Mouse (Mus musculus) heart, embryonic 13.5 days (tissue): ENCODE measurements around the gene Hnrnpf. TPM values are rescaled to one million over a fixed set of nuclear protein-coding genes. Genes with fewer than 3 reads are reported as not detected.

Source experiments
- ATAC-seq: fragments of 200-750 bp; cut with Nextera tagmentation; 2 replicates; pipeline ENCODE4 v1.8.0; 2017; ENCODE audit warnings: moderate TSS enrichment; ENCODE audit not compliant: insufficient number of reproducible peaks, low FRiP score, low TSS enrichment; ENCODE audit errors: extremely low read depth
- H3K27ac ChIP-seq: fragments of 300-500 bp; sonication (generic); replicated peaks from 2 replicates; pipeline ENCODE4 v1.5.1; 2015; ENCODE audit warnings: moderate library complexity, mild to moderate bottlenecking, inconsistent platforms
- H3K27me3 ChIP-seq: fragments of 300-500 bp; sonication (generic); replicated peaks from 2 replicates; pipeline ENCODE4 v1.6.1; 2015; ENCODE audit warnings: mild to moderate bottlenecking, inconsistent platforms
- H3K36me3 ChIP-seq: fragments of 300-500 bp; sonication (generic); 2 replicates; pipeline ENCODE4 v1.6.1; 2015; ENCODE audit warnings: mild to moderate bottlenecking, inconsistent platforms
- H3K4me1 ChIP-seq: fragments of 300-500 bp; sonication (generic); 2 replicates; pipeline ENCODE4 v1.6.1; 2015; ENCODE audit warnings: inconsistent platforms
- H3K4me2 ChIP-seq: fragments of 300-500 bp; sonication (generic); 2 replicates; pipeline ENCODE4 v1.6.1; 2015; ENCODE audit warnings: inconsistent platforms, mild to moderate bottlenecking, moderate library complexity
- H3K4me3 ChIP-seq: fragments of 300-500 bp; sonication (generic); 2 replicates; pipeline ENCODE4 v1.5.1; 2015; ENCODE audit warnings: moderate library complexity, mild to moderate bottlenecking, inconsistent platforms
- H3K9ac ChIP-seq: fragments of 300-500 bp; sonication (generic); 2 replicates; pipeline ENCODE4 v1.6.1; 2015; ENCODE audit warnings: inconsistent platforms, mild to moderate bottlenecking, moderate library complexity
- H3K9me3 ChIP-seq: fragments of 300-500 bp; sonication (generic); 2 replicates; pipeline ENCODE4 v1.6.1; 2016; ENCODE audit warnings: inconsistent platforms
- WGBS: fragments of 180-500 bp; shearing (Covaris S2); methylation state at CpG from one replicate; pipeline ENCODE4 v1.1.7; 2015; ENCODE audit warnings: mixed read lengths; 5-methylcytosine and 5-hydroxymethylcytosine counted together
- microRNA-seq: library from miRNA; unstranded; fragments of <30 nt; microRNA quantifications from one replicate; pipeline ENCODE4, GENCODE M21; 2016
- polyA plus RNA-seq: library from polyadenylated mRNA; unstranded; fragments of >200 nt; fragmentation: Nextera tagmentation; extraction: Ambion mirVana; gene quantifications from 2 replicates; pipeline ENCODE4 v1.2.1, GENCODE M21; 2015

Hnrnpf gene
- polyA plus RNA-seq, 1 experiment from 2014 or later: 440 TPM

DNA sequence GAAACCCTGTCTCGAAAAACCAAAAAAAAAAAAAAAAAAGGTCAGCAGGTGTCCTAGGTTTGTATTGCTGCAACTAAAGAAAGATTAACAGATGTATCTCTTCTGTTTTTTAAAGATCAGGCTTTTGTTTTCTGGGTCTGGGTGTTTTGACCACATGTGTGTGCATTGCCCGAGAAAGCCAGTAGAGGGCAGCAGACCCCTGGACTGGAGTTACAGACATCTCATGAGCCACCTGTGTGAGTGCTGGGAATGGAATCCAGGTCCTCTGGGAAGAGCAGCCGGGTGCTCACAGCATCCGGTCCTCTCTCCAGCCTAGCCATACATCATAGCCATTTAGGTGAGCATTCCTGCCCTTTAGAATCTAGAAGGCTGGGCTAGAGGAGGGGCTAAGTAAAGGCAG is 52.2 kb downstream of the Hnrnpf start:
- no peaks in the 10 kb centered on the region for H3K36me3 ChIP-seq
- no peak for ATAC-seq
- H3K4me1 ChIP-seq: peaks cover 5% of the 10 kb centered on the region
- no peak overlapping the region for H3K9ac ChIP-seq
- H3K4me2 ChIP-seq: no peak overlapping the region
- H3K9me3 ChIP-seq: no peaks in the 10 kb centered on the region
- H3K27me3 ChIP-seq: no peaks in the 10 kb centered on the region
- H3K27ac ChIP-seq: no peak overlapping the region
- 70% methylated on average over 4 of the region's 4 CpGs for WGBS
- no peak overlapping the region for H3K4me3 ChIP-seq

GRCm38 (mm10) chr6:117956161-117956560 is 56.0 kb downstream of the Hnrnpf start:
- ATAC-seq: no peak

DNA sequence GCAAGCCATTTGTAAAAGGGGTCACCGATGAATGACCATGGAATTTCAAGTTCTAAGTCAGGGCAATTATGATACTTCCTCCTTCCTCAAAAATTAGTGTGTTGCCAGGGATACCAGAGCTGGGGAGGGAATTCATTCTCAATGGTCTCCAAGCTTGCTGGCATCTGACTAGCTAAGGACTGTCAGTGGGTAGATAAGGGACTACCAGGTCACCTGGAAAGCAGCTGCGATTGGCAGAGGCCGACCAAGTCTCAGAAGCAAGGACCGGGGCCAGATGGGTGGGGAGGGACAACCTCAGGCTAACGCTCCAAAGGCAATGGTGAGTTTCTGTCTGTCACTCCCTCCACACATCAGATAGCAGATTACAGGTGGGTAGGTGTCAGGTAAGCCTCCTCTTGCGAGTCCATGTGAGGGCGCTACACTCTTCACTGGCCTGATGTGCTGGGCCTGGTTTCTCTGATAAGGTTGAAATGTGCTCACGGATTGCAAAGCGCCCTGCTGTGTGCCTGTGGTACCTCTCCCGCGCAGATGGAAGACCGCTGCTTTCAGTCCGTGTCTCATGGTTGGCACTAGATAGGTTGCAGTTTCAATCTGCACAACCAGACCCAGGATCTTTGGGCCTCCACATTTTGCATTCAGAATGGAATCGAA is 56.9 kb downstream of the Hnrnpf start:
- Histone ChIP-seq H3K9ac (no peak overlapping the region), H3K9me3 (no peaks in the 10 kb centered on the region), H3K4me1 (peaks cover 5% of the 10 kb centered on the region), H3K27me3 (no peaks in the 10 kb centered on the region), H3K27ac (no peak overlapping the region), H3K4me3 (no peak overlapping the region), H3K4me2 (peak overlapping the region; percentile 51), H3K36me3 (no peaks in the 10 kb centered on the region)
- 17% methylated on average over 14 of the region's 14 CpGs for WGBS
- no peak for ATAC-seq

More at GRCm38 (mm10) chr6:117956161-117956560, 56.0 kb downstream of the Hnrnpf start:
- H3K4me3 ChIP-seq: no peak overlapping the region
- H3K27ac ChIP-seq: no peak overlapping the region
- no peaks in the 10 kb centered on the region for H3K9me3 ChIP-seq
- 59% methylated on average over 6 of the region's 6 CpGs for WGBS
- H3K36me3 ChIP-seq: no peaks in the 10 kb centered on the region
- no peak overlapping the region for H3K9ac ChIP-seq
- H3K27me3 ChIP-seq: no peaks in the 10 kb centered on the region
- H3K4me1 ChIP-seq: peaks cover 5% of the 10 kb centered on the region
- no peak overlapping the region for H3K4me2 ChIP-seq

DNA sequence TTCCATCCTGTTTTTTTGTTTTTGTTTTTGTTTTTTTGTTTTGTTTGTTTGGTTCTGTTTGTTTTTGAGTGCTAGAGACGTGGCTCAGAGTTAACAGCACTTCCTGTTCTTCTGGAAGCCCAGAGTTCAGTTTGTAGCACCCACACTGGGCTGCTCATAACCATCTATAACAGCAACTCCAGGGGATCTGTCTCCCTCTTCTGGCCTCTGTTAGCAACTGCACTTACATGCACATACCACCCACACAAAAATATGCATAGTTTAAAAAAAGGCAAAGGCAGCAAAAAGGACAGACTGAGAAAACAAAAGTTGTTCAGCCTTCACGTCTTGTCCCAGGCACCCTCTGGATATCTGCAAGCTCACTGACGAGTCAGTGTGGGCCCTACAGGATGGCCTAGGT is 63.1 kb downstream of the Hnrnpf start:
- Histone ChIP-seq H3K9me3 (no peaks in the 10 kb centered on the region), H3K4me3 (no peak overlapping the region), H3K27ac (no peak overlapping the region), H3K9ac (no peak overlapping the region), H3K27me3 (no peaks in the 10 kb centered on the region), H3K4me1 (peaks cover 17% of the 10 kb centered on the region), H3K36me3 (no peaks in the 10 kb centered on the region), H3K4me2 (no peak overlapping the region)
- 76% methylated on average over 3 of the region's 3 CpGs for WGBS
- ATAC-seq: no peak

DNA sequence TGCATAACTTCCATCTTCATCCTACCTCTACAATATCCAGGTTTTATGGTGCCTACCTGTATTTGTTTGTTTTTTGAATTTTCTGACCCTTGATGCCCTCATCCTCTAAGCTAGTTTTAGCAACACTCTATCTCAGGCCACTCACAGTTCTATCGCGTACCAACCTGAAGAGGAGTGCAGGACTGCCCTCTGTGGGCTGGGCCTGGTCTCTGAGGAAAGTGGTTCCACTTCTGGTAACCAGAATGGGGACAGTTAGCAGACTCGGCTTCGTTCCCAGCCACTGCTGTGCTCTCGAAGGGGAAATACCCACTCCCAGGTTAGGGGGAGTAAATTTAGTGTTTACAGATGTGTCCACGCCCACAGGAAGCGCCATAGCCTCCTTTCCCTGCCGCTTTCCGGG is 66.6 kb downstream of the Hnrnpf start:
- Histone ChIP-seq H3K4me2 (peak overlapping the region; percentile 35), H3K27me3 (no peaks in the 10 kb centered on the region), H3K36me3 (no peaks in the 10 kb centered on the region), H3K9ac (0 out of 2 replicates have a peak overlapping the region, but pooled peaks have one; percentile 16), H3K27ac (peak overlapping the region; percentile 16; the same call in 1 of the 2 replicates), H3K4me1 (peaks cover 17% of the 10 kb centered on the region), H3K9me3 (no peaks in the 10 kb centered on the region), H3K4me3 (no peak overlapping the region)
- no peak for ATAC-seq
- WGBS: 21% methylated on average over 9 of the region's 9 CpGs

Small RNA genes within 50 kb of the gene (microRNA-seq; reads per million reads assigned to microRNA genes)
- not detected for gene Gm25535

Other genes starting within 250 kb of the Hnrnpf start
- gene Zfp637, start 59.1 kb upstream of the Hnrnpf start, polyA plus RNA-seq: 64.5 and 64.7 TPM in 2 replicates
- 2.0 and 2.1 TPM in 2 replicates for gene Zfp239, start 38.2 kb upstream of the Hnrnpf start, polyA plus RNA-seq
- 1.9 and 2.5 TPM in 2 replicates for gene Fxyd4, start 37.4 kb downstream of the Hnrnpf start, polyA plus RNA-seq
- gene Rasgef1a, start 111.1 kb downstream of the Hnrnpf start, polyA plus RNA-seq: 0.32 and 0.38 TPM in 2 replicates
- 9.3 and 9.7 TPM in 2 replicates for gene Csgalnact2, start 238.8 kb downstream of the Hnrnpf start, polyA plus RNA-seq